Mouse (Mus musculus): Measurements from ENCODE around the gene Polr3b.

DNA sequence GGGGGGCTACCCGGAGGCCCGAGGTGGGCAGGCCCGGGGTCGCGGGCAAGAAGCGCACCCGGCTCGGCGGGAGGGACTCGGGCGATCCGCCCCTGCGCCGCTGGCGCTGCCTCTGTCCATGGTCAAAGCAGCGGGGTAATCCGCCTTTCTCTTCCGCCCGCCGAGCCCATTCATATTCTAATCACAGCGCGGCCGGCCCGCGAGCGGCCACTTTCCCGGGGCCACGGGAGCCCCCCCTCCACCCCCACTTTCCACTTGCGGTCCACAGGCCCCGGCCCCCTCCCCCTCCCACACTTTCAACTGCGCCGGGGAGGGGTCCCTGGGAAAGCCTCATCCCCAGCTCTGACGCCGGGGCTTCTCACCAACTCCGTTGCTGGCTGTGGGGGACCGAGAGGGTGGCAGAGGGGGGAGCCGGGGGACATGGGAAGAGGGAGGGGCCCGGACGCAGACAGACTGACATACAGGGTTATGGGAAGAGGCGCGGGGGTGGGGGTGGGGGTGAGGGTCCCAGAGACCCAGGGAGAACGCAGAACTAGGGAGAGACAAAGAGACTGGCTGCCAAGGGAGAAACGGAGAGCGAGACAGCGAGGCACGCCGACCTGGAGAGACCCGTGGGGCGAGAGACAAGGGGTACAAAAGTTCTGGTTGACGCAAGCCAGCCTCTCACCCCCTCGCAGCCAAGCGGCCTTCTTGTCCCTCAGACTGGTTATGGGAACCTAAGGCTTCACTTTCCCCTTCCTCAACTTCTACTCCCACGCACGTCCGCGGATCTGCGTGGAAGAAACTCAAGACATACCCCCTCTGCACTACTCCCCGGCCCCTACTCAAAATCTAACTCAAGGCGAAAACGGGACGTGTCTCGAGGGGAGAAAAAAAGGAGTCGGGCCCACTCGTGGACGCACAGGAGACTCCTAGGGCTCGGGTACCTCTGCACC is 133.0 kb downstream of the Polr3b start:
- TF ChIP-seq CTCF (IDR thresholded peaks at IDR 0.05; ENCODE audit: low read depth) (no peak), EP300 (IDR thresholded peaks at IDR 0.05; ENCODE audit: low read depth) (no peak)

Data from liver, postnatal 0 days (tissue).